Mouse (Mus musculus) limb, embryonic 10.5 days (tissue): ENCODE measurements around the gene Apba1. TPM values are rescaled to one million over a fixed set of nuclear protein-coding genes. Genes with fewer than 3 reads are reported as not detected.

Source experiments
- DNase-seq: peaks from one replicate; pipeline ENCODE4 v3.0.0-alpha.2; 2017; ENCODE audit warnings: low spot score
- H3K27ac ChIP-seq: fragments of 300-500 bp; sonication (generic); 2 replicates; pipeline ENCODE4 v1.5.1; 2016; ENCODE audit warnings: mild to moderate bottlenecking
- H3K27me3 ChIP-seq: fragments of 300-500 bp; sonication (generic); 2 replicates; pipeline ENCODE4 v1.6.1; 2016; ENCODE audit warnings: low read depth, mild to moderate bottlenecking; ENCODE audit not compliant: poor library complexity, severe bottlenecking
- H3K36me3 ChIP-seq: fragments of 300-500 bp; sonication (generic); 2 replicates; pipeline ENCODE4 v1.6.1; 2016; ENCODE audit warnings: mild to moderate bottlenecking, moderate library complexity
- H3K4me1 ChIP-seq: fragments of 300-500 bp; sonication (generic); 2 replicates; pipeline ENCODE4 v1.6.1; 2016
- H3K4me3 ChIP-seq: fragments of 300-500 bp; sonication (generic); 2 replicates; pipeline ENCODE4 v1.5.1; 2016; ENCODE audit warnings: mild to moderate bottlenecking, moderate library complexity
- H3K9me3 ChIP-seq: fragments of 300-500 bp; sonication (generic); replicated peaks from 2 replicates; pipeline ENCODE4 v1.6.1; 2016; ENCODE audit warnings: mild to moderate bottlenecking
- WGBS: fragments of 180-500 bp; shearing (Covaris S2); methylation state at CpG from one replicate; pipeline ENCODE4 v1.1.7; 2016; 5-methylcytosine and 5-hydroxymethylcytosine counted together
- polyA plus RNA-seq: library from polyadenylated mRNA; unstranded; fragments of >200 nt; fragmentation: Nextera tagmentation; extraction: Ambion mirVana; gene quantifications from 2 replicates; pipeline ENCODE4 v1.2.1, GENCODE M21; 2016

Gene Apba1
- polyA plus RNA-seq, 1 experiment from 2014 or later = 0.10 TPM

GRCm38 (mm10) chr19:23924791-23925190 lies 166.1 kb downstream of the Apba1 start:
- Histone ChIP-seq H3K36me3 (no peaks in the 10 kb centered on the region), H3K9me3 (no peaks in the 10 kb centered on the region), H3K4me3 (no peak overlapping the region), H3K4me1 (no peaks in the 10 kb centered on the region), H3K27ac (no peak overlapping the region), H3K27me3 (no peaks in the 10 kb centered on the region)
- WGBS = 76% methylated on average over 9 of the region's 9 CpGs
- DNase-seq = no peak

- Histone ChIP-seq H3K4me1 (no peaks in the 10 kb centered on the region), H3K27me3 (no peaks in the 10 kb centered on the region), H3K4me3 (no peak overlapping the region), H3K27ac (no peak overlapping the region), H3K9me3 (no peaks in the 10 kb centered on the region), H3K36me3 (no peaks in the 10 kb centered on the region)
- DNase-seq = no peak
- 94% methylated on average over 5 of the region's 5 CpGs for WGBS
These were observed 166.9 kb downstream of the Apba1 start for GRCm38 (mm10) chr19:23925541-23925940.

DNA sequence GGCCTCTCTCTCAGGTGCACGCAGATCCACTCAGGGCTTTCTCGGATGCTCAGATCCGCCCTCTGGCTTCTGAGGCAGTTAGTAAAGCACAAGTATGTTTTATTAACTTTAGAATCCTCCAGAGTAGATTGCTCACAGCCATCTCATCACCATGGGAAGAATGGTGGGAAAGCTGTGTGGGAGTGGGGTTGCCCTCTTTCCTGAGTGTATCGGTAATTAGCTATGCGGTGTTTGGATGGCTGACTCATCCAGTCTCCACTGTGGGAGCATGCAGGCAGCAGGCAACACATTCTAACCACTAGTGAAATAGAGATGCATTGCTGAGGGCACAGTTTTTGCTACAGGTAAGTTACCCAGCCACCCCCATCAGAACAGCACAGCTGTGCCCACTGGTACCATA lies 172.1 kb downstream of the Apba1 start:
- no peaks in the 10 kb centered on the region for H3K36me3 ChIP-seq
- no peak for DNase-seq
- 96% methylated on average over 5 of the region's 5 CpGs for WGBS
- H3K27ac ChIP-seq = no peak overlapping the region
- H3K9me3 ChIP-seq = no peaks in the 10 kb centered on the region
- H3K27me3 ChIP-seq = no peaks in the 10 kb centered on the region
- no peaks in the 10 kb centered on the region for H3K4me1 ChIP-seq
- no peak overlapping the region for H3K4me3 ChIP-seq

GRCm38 (mm10) chr19:23941422-23941949 lies 182.8 kb downstream of the Apba1 start:
- Histone ChIP-seq H3K27me3 (no peaks in the 10 kb centered on the region), H3K36me3 (no peaks in the 10 kb centered on the region), H3K4me3 (no peak overlapping the region), H3K4me1 (peaks cover 7% of the 10 kb centered on the region; the same call in 1 of the 2 replicates), H3K9me3 (no peaks in the 10 kb centered on the region), H3K27ac (no peak overlapping the region)
- no peak for DNase-seq
- 83% methylated on average over 12 of the region's 12 CpGs for WGBS

DNA sequence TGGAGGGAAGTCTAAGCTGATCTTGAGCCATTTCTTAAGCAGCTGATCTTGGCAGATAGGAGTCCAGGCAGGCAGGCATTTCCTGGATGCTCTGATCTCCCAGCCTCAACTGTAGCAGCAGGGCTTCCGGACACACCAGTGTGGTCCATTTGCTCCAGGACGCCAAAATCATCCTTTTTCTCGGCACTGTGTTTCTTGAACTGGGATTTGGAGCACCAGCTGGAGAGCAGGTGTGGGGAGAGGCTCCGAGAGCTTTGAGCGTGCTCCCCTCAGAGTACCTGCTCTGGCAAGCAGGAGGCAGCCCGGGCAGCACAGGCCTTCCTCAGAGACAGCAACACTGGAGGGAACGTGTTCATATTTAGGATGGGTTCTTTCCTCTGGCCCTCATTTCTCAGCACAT lies 184.2 kb downstream of the Apba1 start:
- H3K27me3 ChIP-seq = no peaks in the 10 kb centered on the region
- 89% methylated on average over 7 of the region's 7 CpGs for WGBS

DNA sequence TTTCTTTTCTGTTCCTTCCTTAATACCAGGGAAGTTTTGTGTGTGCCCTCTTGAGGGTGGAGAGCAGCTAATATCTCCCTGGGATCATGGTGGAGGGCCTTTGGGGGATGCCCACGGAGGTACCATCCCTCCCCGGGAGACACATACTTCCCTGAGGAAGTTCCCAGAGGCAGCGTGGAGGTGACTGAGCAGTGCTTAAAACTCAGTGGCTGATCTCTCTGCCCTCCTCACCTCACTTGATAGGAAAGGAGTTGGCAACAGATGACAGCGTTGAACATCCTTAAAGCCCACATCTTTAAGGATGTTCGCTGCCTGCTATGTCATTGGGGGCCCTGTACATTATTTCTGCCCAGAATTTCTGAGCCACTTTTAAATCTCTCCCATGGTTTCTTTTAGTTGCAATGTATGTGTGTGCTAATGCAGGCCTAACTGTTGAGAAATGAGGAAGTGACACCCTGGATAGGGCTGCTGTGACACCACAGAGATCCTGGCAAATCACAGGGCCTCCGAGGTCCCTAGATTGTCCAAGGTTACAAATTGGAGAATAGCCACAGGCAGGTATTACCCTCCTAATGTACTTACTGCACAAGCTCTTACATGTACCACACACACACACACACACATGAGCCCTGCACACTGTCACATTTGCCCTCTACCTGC lies 187.5 kb downstream of the Apba1 start:
- no peak overlapping the region for H3K27ac ChIP-seq
- no peaks in the 10 kb centered on the region for H3K36me3 ChIP-seq
- no peaks in the 10 kb centered on the region for H3K27me3 ChIP-seq
- peaks cover 10% of the 10 kb centered on the region; the same call in 1 of the 2 replicates for H3K4me1 ChIP-seq
- H3K9me3 ChIP-seq = no peaks in the 10 kb centered on the region
- WGBS = 87% methylated on average over 6 of the region's 6 CpGs
- DNase-seq = no peak
- no peak overlapping the region for H3K4me3 ChIP-seq

More for the DNA sequence above, 184.2 kb downstream of the Apba1 start:
- no peaks in the 10 kb centered on the region for H3K9me3 ChIP-seq
- no peak overlapping the region for H3K27ac ChIP-seq
- DNase-seq = no peak
- H3K4me3 ChIP-seq = no peak overlapping the region
- H3K4me1 ChIP-seq = peaks cover 7% of the 10 kb centered on the region; the same call in 1 of the 2 replicates
- H3K36me3 ChIP-seq = no peaks in the 10 kb centered on the region

GRCm38 (mm10) chr19:23946751-23947150 lies 188.1 kb downstream of the Apba1 start:
- no peak overlapping the region for H3K4me3 ChIP-seq
- H3K4me1 ChIP-seq = peaks cover 6% of the 10 kb centered on the region; the same call in 1 of the 2 replicates
- no peaks in the 10 kb centered on the region for H3K9me3 ChIP-seq
- no peak overlapping the region for H3K27ac ChIP-seq
- no peaks in the 10 kb centered on the region for H3K27me3 ChIP-seq
- H3K36me3 ChIP-seq = no peaks in the 10 kb centered on the region
- DNase-seq = no peak
- WGBS = 82% methylated on average over 4 of the region's 4 CpGs

DNA sequence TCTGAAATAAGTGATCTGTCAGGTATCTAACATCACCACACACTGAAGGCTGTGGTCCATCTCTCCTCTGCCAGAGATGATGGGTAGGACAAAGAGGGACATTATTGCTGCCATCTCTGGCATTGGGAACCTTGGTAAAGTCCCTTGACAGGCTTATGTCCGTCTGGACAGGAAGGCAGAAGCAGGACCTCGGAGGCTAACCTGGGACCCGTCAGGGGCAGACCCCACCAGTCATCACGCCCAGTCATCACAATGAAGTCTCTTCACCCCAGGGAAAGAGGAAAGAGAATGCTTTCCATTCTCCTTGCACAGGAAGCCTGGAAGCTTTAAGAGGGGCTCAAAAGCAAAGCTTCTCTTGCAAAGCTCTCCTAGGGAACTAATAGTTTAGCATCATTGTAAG lies 189.2 kb downstream of the Apba1 start:
- no peaks in the 10 kb centered on the region for H3K9me3 ChIP-seq
- H3K4me1 ChIP-seq = 0 out of 2 replicates have a peak, but pooled peaks cover 6% of the 10 kb centered on the region
- no peak overlapping the region for H3K27ac ChIP-seq
- 60% methylated on average over 4 of the region's 4 CpGs for WGBS
- no peak overlapping the region for H3K4me3 ChIP-seq
- DNase-seq = no peak
- no peaks in the 10 kb centered on the region for H3K36me3 ChIP-seq
- H3K27me3 ChIP-seq = no peaks in the 10 kb centered on the region

DNA sequence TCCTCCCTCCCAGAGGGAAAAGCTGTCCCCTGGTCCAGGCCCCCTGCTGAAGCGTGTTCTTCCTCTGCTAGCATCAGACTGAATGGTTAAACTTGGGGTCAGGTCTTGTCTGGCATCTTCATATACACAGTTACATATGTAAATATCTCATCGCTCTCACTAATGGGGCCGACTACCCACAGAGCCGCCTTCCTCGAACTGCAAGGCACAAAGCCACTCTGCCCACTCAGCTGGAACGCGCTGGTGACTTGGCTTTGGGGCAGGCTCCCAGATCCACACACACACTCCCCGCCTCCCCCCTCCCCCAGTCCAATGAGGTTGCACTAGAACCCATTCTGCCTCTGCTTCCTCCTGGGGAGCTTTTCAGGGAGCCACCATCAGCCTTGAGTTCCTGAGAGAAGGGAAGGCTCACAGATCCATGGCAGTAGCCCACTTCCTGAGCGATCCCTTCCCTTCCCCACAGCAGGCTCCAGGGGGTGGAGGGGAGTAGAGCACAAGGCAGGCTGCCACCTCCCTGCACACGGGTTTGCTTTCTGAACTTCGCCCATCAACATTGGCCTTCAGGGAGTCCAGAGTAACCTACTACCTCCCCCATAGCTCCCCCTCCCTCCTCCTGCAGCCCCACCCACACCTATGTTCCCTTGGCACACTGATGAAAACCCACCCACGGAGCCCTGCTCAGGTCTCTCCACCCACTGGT lies 189.8 kb downstream of the Apba1 start:
- Histone ChIP-seq H3K27ac (no peak overlapping the region), H3K27me3 (no peaks in the 10 kb centered on the region)
- WGBS = 51% methylated on average over 12 of the region's 12 CpGs

GRCm38 (mm10) chr19:23955461-23955860 lies 196.8 kb downstream of the Apba1 start:
- H3K4me3 ChIP-seq = no peak overlapping the region
- H3K27me3 ChIP-seq = no peaks in the 10 kb centered on the region
- H3K9me3 ChIP-seq = no peaks in the 10 kb centered on the region
- no peaks in the 10 kb centered on the region for H3K36me3 ChIP-seq
- peaks cover 20% of the 10 kb centered on the region for H3K4me1 ChIP-seq
- 89% methylated on average over 8 of the region's 8 CpGs for WGBS
- DNase-seq = no peak
- H3K27ac ChIP-seq = no peak overlapping the region

More for the DNA sequence above, 189.8 kb downstream of the Apba1 start:
- Histone ChIP-seq H3K9me3 (no peaks in the 10 kb centered on the region), H3K4me1 (0 out of 2 replicates have a peak, but pooled peaks cover 6% of the 10 kb centered on the region), H3K4me3 (no peak overlapping the region), H3K36me3 (no peaks in the 10 kb centered on the region)
- no peak for DNase-seq

- H3K9me3 ChIP-seq = no peaks in the 10 kb centered on the region
- no peaks in the 10 kb centered on the region for H3K36me3 ChIP-seq
- H3K4me1 ChIP-seq = peaks cover 24% of the 10 kb centered on the region
- H3K4me3 ChIP-seq = no peak overlapping the region
- H3K27ac ChIP-seq = no peak overlapping the region
- WGBS = 67% methylated on average over 17 of the region's 17 CpGs
- no peaks in the 10 kb centered on the region for H3K27me3 ChIP-seq
- DNase-seq = no peak
These were observed 197.8 kb downstream of the Apba1 start for GRCm38 (mm10) chr19:23956299-23956975.

DNA sequence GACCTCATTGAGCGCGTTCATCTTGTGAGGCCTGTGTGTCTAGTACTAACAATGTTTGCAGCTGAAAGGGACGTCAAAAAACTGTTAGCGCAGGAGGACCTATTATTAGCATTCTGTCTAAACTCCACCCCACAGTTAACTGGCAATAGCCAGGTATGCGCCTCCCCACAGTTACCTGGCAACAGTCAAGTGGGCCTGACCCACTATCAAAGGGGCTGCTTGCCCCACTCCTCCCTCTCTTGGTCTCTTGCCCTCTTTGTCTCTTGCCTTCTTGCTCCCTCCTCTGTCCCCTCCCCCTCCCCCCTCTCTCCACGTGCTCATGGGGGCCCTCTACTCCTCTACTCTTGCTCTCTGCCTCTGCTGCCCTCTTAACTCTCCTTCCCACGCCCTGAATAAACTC lies 198.9 kb downstream of the Apba1 start:
- Histone ChIP-seq H3K27me3 (no peaks in the 10 kb centered on the region), H3K27ac (no peak overlapping the region), H3K4me1 (peaks cover 24% of the 10 kb centered on the region), H3K9me3 (no peaks in the 10 kb centered on the region), H3K4me3 (no peak overlapping the region), H3K36me3 (no peaks in the 10 kb centered on the region)
- WGBS = 79% methylated on average over 7 of the region's 7 CpGs
- no peak for DNase-seq

- H3K27me3 ChIP-seq = no peaks in the 10 kb centered on the region
- DNase-seq = no peak
- peaks cover 24% of the 10 kb centered on the region for H3K4me1 ChIP-seq
- 30% methylated on average over 6 of the region's 6 CpGs for WGBS
- no peaks in the 10 kb centered on the region for H3K36me3 ChIP-seq
- H3K27ac ChIP-seq = no peak overlapping the region
- no peak overlapping the region for H3K4me3 ChIP-seq
- no peaks in the 10 kb centered on the region for H3K9me3 ChIP-seq
These were observed 200.2 kb downstream of the Apba1 start for GRCm38 (mm10) chr19:23958925-23959324.
